Mouse (Mus musculus): ENCODE measurements at regions not wholly inside any gene's neighbourhood (a gene's known extent, or its start where the extent isn't known, plus 50 kb on each side); places are given as distances from the start of the nearest gene placed in this dataset.

DNA sequence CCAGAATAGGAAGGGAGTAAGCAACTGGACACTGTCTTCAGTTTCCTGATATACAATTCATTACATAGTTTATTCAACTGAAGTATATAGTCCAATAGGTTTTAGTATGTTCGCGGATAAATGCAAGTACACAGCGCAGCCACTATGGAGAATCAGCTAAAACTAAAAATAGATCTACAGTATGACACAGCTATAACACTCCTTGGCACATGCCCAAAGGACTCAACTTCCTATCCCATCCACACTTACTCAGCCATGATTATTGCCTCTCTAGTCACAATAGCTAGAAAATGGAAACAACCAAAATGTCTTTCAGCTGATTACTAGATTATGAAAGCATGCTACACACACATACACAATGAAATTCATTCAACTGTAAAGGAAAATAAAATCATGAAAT is 130.0 kb upstream of the Cdk6 start:
- TF ChIP-seq CTCF (IDR thresholded peaks at IDR 0.05; ENCODE audit: low read depth): no peak
- no peak for TF ChIP-seq EP300 (optimal IDR thresholded peaks at IDR 0.05)
